Mouse (Mus musculus): ENCODE results near the gene Ephb2.
A peak's percentile ranks its signal among the peaks of the same experiment; 100 is the strongest.

Ephb2 gene

DNA sequence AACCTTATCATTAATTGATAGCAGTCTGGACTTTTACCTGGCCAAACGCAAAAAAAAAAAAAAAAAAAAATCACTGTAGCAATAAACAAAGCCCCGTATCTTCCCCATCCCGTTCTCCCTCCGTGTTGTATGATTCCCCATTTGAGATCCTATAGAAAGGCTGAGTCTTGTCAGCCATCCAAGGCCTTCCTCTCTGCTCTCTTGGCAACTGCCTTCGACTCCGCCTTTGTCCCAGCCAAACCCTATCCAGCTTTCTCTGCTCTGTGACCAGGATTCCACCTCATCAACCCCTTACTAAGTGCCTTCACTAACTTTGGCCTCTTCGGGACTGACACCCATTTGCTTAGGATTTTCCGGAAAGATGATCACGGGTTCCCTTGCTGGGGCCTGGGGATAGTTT, 2.2 kb upstream of the Ephb2 start:
- no peak for DNase-seq (ENCODE audit: low read depth, low spot score)

DNA sequence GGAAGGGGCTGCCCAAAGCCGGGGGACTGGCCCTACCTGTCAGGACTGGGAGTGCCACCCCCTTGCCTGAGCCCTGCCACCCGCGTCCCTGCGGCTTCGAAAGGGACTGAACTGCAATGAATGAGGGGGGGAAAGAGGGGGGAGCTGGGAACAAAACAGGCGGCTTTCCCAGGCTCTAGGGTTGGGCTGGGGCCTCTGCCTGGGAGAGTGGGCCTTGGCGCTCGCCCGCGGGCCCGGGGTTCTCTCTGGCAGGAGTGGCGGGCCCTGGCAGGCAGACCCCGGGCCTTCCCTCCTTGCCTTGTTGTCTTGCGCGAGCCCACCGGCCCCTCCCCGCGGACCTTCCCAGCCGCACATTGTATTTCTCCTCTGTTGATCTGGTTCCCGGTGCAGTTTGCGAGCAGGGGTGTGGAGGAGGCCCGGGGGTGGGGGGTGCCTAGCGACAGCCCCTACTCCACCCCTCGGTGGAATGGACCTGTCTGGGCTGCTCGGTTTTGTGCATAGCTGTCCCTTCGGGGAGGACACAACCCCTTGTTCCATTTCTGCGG, 671 bp upstream of the Ephb2 start:
- DNase-seq (ENCODE audit: low read depth, low spot score): no peak

DNA sequence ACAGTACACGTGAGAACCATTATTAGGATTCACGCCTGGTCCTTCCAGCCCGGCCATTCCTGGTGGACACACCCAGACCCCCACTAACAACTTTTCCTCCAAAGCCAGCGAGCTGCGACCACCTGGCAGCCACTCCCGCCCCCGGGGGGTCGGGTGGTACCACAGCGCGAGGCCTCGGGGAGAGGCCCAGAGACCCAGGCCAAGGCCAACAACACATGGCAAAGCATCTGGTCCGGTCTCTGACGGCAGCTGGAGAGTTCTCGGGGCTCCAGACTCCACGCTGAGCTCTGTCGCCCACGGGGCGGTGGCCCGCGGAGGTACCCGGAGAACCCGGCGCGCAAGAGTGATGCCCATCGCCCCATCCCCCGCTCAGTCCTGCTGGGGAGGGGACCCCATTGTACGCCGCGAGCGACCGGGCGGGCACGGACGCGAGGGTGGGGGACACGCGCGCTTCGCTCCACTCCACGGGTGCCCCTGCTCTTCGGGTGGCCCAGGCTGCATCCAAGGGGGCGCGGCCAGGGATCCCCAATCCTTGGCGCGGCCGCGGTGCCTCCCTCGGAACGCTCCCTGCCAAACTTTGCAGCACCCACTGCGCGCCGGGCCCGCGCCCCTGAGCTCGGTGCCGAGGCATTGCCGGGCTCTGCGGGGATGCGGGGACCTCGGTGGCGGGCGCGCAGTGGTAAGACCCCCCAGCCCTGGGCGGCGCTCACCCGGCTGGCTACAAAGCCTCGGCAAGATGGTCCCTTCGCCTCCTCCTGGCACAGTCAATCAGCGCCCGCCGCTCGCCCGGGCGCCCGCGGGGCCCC, 770 bp downstream of the Ephb2 start:
- DNase-seq (ENCODE audit: low read depth, low spot score): no peak

DNA sequence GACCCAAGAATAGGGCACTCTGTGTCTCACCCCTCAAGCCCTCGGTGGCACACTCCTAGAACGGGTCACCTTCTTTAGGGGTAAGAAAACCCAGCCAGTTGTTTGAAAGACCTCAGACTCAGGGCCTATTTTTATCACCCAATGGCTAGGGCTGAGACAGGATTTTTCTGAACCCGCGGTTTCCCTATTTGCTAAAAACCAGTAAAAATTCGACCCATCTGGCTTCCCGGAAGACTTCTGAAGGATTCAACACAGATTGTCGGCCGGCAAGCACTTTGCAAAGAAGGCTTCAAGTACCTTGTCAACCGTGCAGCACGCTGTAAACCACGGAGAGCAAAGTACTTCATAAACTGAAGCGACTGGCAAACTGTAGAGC, 1.4 kb downstream of the Ephb2 start:
- DNase-seq (ENCODE audit: low read depth, low spot score): peak; percentile 40

DNA sequence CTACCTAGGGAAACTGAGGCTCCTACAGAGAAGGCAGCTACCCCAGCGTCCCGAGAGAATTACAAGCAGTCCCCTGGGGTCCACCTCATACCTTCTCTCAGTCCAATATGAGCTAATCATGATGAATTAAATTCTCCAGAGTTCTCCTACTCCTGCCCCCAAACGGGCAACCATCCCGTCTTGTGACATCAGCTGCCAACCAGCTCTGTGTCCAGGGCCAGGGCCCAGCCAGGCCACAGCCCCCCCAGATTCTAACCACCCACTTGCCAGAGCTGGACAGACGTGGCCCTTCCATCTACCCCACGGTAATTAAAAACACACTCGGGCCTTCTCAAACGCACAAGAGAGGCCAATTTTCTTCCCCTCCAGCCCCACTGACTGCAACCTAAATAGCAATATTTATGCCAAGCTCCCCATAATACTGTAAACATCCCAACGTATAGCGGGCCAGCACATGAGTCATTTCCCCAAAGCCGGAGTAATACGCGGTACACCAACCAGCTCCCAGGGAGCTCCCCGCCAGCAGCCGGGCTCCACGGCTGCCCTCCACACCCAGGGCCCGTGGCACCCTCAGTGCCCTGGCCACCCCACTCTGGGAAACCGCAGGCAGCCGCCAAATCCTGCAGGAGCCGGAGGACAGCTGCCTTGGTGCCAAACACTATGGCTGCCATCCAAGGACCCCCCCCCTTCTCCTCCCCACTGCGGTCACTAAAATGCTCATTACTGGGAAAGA, 2.0 kb downstream of the Ephb2 start:
- DNase-seq (ENCODE audit: low read depth, low spot score): peak; percentile 46

DNA sequence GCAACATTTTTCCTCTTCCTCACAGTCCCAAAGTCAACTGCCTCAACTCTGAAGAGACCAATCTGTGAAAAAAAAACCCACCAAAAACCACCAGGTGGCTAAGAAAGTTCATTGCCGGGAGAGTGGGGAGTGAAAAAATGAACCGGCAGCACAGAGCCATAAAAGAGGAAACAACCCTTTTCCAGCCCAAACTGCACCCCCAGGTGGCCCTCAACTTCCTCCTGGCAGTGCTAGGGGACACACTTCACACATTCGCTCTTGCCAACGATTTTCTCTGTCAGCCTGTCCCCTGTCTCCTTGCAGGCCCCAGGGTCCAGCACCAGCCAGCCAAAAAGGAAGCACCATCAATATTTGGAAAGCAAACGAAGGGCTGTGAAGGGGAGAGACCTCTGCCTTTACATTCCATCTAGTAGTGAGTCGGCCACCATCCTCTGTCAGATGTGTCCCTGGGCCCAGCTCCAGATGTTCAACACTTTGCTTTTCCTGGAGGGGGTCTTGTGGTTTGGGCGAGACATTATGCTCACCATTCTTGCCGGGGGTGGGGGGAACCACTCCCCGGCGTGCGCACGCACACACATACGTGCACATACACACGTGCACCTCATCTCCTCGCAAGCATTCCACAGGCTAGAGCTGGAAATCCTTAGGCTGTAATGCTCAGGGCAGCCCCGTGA, 3.1 kb downstream of the Ephb2 start:
- DNase-seq (ENCODE audit: low read depth, low spot score): peak; percentile 64

DNA sequence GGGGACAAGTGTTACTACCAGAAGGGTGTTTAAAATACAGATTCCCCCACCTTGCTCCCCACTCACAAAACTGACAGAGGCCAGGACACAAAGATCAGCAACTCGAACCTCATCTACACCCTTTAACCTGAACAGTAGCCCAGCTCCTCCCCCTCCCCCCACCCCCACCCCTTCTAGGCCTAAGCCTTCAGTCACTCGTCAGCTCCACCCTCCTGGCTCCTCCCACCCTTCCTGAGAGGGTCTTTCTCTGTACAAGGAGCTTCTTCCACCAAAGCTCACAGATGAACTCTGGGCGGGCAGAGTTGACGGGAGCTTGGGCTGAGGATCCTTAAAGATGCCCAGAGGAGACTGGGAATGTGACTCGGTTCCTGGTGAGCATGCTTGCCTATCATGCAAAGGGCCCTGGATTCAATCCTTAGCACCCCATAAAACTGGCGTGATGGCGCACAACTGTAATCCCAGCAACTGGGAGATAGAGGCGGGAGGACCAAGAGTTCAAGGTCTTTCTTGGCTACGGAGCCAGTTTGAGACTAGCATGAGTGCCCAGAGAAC, 5.4 kb downstream of the Ephb2 start:
- DNase-seq (ENCODE audit: low read depth, low spot score): no peak

DNA sequence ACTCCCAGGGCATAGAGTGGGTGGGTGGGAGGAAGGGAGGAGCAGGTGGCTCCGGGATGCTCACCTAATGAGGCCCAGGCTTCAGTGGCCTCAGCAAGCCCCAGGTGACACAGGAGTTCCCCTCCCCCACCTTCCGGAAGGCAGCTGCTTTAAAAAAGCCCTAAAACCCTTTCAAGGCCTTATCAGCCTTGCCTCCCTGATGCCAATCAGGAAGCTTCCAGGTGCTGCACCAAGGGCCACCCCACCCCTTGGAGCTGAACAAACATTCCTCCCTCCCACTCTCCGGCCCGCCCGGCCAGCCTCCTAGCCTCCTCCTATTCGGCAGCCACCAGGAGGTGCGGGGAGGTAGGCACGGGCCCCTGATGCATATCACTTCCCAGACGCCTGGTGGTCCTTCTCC, 6.0 kb downstream of the Ephb2 start:
- no peak for DNase-seq (ENCODE audit: low read depth, low spot score)

DNA sequence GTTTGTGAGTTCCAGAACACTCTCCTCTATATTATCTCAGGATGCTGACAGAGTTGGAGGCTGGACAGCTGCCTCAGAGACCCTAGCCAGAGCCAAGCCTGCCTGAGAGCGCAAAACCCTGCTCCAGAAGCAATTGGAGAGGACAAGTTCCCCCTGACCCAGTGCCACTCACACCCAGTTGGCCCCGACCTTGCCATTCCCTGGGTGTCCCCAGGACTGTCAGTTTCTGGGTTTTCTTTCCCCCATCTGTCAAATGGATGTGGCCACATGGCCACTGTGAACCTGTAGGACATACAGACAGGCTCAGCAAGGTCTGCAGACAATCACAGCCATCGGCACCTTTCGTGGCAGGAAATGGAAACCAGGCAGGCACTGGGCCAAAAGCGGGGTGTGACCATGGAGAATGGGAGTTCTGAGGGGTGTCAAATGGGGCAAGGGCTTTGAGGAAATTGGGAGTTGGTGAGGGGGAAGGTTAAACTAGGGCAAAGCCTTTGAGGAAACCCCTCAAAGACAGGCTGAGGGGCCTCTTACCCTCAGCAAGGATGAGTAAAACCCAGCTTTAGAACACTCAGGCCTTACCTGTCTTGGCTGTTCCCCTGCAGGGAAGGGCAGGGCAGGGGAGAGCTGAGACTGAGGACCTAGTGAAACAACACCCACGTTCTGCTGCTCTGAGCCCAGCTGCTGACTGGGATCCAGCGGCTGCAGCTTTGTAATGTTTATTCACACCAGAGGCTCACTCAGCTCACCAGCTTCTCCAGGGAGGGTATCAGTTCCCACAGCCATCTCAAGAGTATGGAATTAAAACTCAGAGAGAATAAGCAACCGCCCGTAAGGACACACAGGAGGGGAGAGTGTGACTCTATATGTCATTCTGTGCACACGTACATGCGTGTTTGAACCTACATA, 6.9 kb downstream of the Ephb2 start:
- DNase-seq (ENCODE audit: low read depth, low spot score): peak; percentile 49

DNA sequence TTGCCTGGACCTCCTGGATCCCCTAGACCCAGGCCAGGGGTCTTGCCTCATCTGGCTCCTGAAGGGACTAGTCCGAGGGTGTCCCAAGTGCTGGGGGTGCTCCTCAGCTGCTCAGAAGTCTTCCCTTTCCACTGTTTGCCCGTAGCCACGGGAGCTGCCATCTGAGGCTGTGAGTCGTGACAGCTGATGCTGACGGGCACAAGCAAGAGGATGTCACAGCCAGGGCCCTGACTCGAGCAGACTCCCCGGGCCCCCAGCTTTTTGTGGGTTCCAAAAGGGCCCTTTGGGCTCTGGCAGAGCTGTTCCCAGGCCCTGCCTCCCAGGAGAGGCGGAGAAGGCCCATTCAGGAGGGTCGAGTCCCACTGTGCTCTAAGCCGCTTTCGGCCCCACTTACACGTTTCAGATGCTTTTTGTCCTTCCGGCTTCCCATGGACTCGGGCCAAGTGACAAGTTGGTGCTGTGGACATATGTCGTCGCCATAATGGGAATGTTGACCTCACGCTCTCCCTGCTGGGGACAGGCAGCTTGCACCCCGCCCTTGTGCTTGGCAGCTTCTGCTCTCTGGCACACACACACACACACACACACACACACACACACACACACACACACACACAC, 10.7 kb downstream of the Ephb2 start:
- peak; percentile 95 for DNase-seq (ENCODE audit: low read depth, low spot score)

DNA sequence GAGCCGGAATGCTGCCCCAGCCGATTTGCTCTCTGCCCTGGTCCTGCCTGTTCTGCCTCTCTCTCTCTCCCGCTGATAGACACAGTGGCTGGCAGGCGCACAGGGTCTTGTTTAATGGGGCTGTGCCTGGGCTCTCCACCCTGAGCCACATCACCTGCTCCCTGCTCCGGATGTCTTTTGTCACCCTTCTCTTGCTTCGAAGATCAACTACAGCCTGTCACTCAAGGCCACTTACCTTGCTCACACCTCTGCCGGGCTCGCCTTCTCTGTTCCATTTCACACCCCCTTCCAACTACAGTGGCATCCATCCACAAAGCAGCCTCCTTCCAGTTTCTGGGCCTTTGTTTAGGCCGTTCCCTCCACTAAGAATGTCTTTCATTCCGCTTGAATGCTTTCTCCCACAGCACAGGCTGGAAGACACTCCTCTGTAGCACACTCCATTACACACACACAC, 15.7 kb downstream of the Ephb2 start:
- DNase-seq (ENCODE audit: low read depth, low spot score): no peak

DNA sequence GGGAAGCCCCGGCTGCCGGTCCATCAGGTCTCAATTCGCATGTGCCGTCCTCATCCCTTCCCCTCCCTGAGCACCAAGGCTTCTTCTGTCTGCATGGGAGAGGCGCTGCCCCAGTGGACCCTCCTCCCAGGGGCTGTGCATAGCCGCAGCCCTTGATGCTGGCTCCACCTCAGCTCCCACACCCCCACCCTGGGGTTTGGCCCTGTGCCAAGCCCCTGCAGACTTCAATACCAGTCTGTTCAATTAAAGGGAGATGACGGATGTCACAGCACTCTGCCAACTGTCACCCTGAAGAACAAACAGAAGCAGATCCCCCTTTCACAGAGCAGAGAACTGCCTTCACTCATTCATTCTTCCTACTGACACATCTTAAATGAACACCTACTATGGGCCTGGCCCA, 19.1 kb downstream of the Ephb2 start:
- no peak for DNase-seq (ENCODE audit: low read depth, low spot score)

DNA sequence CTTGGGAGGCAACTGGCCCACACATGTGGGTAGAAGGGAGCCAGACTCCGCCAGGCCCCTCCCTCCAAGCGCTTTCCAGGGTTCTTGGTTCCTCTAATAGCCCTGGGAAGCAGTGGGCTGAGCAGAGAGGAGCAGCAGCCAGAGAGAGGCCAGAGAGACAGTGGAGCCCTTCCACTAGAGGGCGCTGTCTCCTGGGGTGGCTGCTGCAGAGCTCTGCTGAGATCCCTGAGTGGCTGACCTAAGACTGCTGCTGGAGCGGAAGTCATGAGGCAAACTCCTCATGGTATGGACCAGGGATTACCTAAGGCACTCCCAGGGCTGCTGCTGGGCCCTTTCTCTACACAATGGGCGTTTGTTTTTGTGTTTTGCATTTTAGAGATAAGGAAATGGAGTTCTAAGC, 20.4 kb downstream of the Ephb2 start:
- no peak for DNase-seq (ENCODE audit: low read depth, low spot score)

DNA sequence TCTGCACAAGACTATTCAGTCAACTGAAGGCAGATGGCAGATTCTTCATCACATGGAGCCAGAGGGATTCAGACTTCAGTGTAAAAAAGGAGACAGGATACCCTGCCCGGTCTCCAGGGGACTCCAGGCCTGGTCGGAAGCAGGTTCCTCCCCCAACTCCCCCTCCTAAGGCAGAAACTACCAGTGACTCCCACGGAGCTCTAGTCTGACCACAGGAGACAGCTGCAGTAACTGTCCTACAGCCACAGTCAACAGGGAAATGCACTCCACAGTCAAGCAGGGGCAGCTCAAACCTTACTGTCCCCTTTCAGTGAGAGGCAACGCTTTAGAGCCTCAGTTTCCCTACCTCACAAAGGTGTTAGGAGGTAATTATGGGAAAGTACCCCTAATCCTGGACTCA, 23.2 kb downstream of the Ephb2 start:
- DNase-seq (ENCODE audit: low read depth, low spot score): no peak

DNA sequence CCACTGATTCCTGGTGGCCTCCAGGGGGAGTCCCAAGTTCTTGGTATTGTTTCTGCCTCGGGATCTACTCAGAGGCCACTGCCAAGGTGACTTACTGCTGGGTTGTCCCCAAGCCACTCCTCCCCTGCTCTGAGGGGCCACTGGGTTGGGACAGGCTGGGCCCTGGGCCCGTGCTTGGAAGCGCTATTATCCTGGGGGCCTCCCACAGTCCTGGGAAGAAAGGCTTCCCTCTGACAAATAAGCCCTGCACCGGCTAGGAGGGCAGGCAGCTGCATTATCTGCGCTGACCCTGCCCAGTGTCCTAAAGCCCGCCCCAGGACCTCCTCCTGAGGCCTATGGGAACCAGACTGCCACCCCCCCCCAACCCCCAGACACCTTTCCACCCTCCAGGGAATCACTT, 24.2 kb downstream of the Ephb2 start:
- DNase-seq (ENCODE audit: low read depth, low spot score): no peak

DNA sequence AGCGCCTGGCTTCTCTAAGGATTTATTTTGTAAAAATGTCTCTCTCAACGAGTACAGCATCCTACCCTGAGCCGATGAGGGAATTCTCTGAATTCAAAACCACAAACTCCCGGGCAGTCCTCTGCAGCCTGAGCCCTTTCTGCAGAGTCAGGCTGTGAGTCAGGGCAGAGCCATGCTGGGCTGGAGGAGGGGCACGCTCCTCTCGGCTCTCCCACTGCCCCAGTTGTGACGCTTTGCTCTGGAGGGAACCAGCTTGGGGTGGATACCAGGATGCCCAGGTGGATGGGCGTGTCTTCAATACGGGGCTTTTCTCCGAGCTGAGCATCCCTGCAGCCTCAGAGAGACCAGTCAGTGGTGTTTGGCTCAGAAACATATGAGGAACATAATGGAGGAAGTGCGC, 27.3 kb downstream of the Ephb2 start:
- DNase-seq (ENCODE audit: low read depth, low spot score): no peak

DNA sequence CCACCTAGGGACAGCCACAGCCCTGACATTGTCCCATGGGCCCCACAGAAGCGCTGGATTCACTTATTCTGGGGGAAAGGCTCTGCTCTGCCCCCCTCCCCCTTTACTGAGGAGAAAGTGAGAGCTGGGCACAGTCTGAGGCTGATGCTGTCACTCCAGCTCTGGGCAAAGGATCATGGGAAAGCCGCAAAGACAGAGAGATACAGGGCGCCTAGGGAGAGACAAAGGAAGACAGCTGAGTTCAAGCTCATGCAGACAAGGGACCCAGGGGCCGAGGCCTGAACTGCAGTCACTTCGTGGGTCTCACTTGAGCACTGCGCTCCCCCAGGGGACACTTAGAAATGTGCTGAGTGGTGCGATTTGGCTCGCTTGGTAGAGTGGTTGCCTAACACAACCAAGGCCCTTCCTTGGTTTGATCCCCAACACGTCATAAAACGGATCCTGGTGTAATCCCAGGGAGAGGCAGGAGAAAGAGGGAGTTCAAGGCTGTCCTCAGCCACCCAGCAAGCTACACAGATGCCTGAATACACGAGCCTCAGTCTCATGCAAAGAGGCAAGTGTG, 28.3 kb downstream of the Ephb2 start:
- DNase-seq (ENCODE audit: low read depth, low spot score): no peak

DNA sequence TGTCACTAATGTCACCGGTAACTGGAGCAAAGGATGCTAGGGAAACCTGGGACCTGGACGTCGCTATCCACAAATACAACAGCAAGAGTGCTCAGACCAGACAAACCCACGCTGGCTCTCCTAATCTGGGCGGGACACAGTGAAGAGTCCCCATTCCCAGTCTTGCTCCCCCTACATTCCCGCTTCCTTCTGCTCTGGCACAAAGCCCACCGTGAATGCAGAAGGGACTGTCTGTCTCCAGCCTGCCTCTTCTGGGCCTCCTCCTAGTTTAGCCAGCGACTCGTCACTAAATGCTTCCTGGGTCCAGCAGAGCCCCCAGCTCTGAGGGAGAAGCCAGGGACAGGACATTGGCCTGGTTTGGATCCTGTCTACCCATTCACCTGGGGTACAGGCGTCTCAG, 29.5 kb downstream of the Ephb2 start:
- DNase-seq (ENCODE audit: low read depth, low spot score): no peak

DNA sequence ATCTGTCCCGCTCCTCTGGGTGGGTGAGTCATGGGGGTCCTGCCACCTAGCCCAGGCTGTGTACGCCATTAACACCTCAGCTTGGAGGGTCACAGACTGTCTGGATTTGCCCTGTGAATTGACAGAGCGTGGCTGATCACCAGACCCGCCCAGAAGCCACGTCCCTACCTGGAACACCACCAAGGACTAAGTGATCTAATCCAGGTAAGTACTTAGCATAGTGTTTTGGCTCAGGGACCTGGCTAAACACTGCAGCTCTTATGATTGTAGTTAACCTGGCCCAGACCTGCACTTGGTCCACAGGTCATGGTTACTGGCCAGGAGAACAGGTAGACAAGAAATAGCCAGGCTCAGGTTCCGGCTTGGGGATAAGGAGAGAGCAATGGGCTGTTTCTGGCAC, 31.4 kb downstream of the Ephb2 start:
- DNase-seq (ENCODE audit: low read depth, low spot score): no peak

DNA sequence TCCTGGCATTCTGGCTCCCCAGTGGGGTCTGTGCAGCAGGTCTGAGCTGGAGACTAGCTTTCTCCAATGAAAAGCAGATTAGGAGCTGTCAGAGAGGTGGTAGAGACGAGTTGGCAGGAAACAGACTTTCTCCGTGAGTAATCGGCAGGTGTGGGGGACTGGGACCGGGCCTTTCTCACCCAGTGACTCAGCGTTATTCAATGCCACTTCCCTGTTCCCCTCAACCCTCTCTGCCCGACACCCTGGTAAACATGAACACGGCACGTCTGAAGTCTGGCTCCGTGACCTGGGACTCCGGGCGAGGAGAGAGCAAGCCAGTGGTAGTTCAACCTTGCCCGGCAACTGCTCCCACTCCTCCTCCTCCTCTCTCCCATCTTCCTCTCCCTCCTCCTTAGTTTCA, 33.3 kb downstream of the Ephb2 start:
- peak; percentile 69 for DNase-seq (ENCODE audit: low read depth, low spot score)
